Mouse (Mus musculus) neural tube, embryonic 11.5 days (tissue): Measurements from ENCODE around the gene Trim33. TPM values are rescaled to one million over a fixed set of nuclear protein-coding genes. Genes with fewer than 3 reads are reported as not detected.

Experiments
- ATAC-seq: fragments of 200-750 bp; cut with Nextera tagmentation; 2 replicates; pipeline ENCODE4 v1.8.0; 2017; ENCODE audit warnings: moderate number of reproducible peaks, mild to moderate bottlenecking, moderate TSS enrichment, moderate library complexity; ENCODE audit not compliant: insufficient read depth, low FRiP score, low TSS enrichment
- DNase-seq: peaks from one replicate; pipeline ENCODE4 v3.0.0-alpha.2; 2015; ENCODE audit warnings: low spot score
- H3K27ac ChIP-seq: fragments of 300-500 bp; sonication (generic); 2 replicates; pipeline ENCODE4 v1.5.1; 2014; ENCODE audit warnings: low read depth, mild to moderate bottlenecking, low read length
- H3K27me3 ChIP-seq: fragments of 300-500 bp; sonication (generic); 2 replicates; pipeline ENCODE4 v1.6.1; 2014; ENCODE audit warnings: mild to moderate bottlenecking, low read length, mixed read lengths; ENCODE audit not compliant: control insufficient read depth, insufficient read depth
- H3K36me3 ChIP-seq: fragments of 300-500 bp; sonication (generic); 2 replicates; pipeline ENCODE4 v1.6.1; 2014; ENCODE audit warnings: mild to moderate bottlenecking, low read length, moderate library complexity, mixed read lengths; ENCODE audit not compliant: control insufficient read depth, insufficient read depth
- H3K4me1 ChIP-seq: fragments of 300-500 bp; sonication (generic); 2 replicates; pipeline ENCODE4 v1.6.1; 2014; ENCODE audit warnings: low read length, mixed read lengths; ENCODE audit not compliant: control insufficient read depth, insufficient read depth
- H3K4me2 ChIP-seq: fragments of 300-500 bp; sonication (generic); 2 replicates; pipeline ENCODE4 v1.6.1; 2014; ENCODE audit warnings: low read depth, mild to moderate bottlenecking, moderate library complexity
- H3K4me3 ChIP-seq: fragments of 300-500 bp; sonication (generic); 2 replicates; pipeline ENCODE4 v1.5.1; 2014; ENCODE audit warnings: low read depth, low read length
- H3K9ac ChIP-seq: fragments of 300-500 bp; sonication (generic); 2 replicates; pipeline ENCODE4 v1.6.1; 2014; ENCODE audit warnings: mild to moderate bottlenecking, low read length
- H3K9me3 ChIP-seq: fragments of 300-500 bp; sonication (generic); 2 replicates; pipeline ENCODE4 v1.6.1; 2016; ENCODE audit warnings: low read length; ENCODE audit not compliant: control insufficient read depth
- WGBS: fragments of 180-500 bp; shearing (Covaris S2); extraction: QIAGEN DNeasy Blood & Tissue Kit; methylation state at CpG from one replicate; pipeline ENCODE4 v1.1.7; 2014; 5-methylcytosine and 5-hydroxymethylcytosine counted together
- polyA plus RNA-seq: library from polyadenylated mRNA; unstranded; fragments of >200 nt; fragmentation: Nextera tagmentation; extraction: Ambion mirVana; gene quantifications from 2 replicates; pipeline ENCODE4 v1.2.1, GENCODE M21; 2014

The Trim33 gene
- polyA plus RNA-seq, 1 experiment from 2014 or later: 23.0 TPM

GRCm38 (mm10) chr3:103335371-103335770, 56.3 kb downstream of the Trim33 start:
- ATAC-seq (no peak), DNase-seq (no peak)
- WGBS: 68% methylated on average over 1 of the region's 1 CpGs
- Histone ChIP-seq H3K4me2 (no peak overlapping the region), H3K9ac (no peak overlapping the region), H3K9me3 (no peaks in the 10 kb centered on the region), H3K36me3 (peaks cover 5% of the 10 kb centered on the region), H3K27ac (no peak overlapping the region), H3K27me3 (no peaks in the 10 kb centered on the region), H3K4me1 (no peaks in the 10 kb centered on the region), H3K4me3 (no peak overlapping the region)

- no peak for ATAC-seq
- WGBS: 98% methylated on average over 2 of the region's 2 CpGs
Observed at GRCm38 (mm10) chr3:103346658-103347057, 67.6 kb downstream of the Trim33 start.

GRCm38 (mm10) chr3:103353518-103353917, 74.4 kb downstream of the Trim33 start:
- no peak overlapping the region for H3K27ac ChIP-seq
- H3K27me3 ChIP-seq: no peaks in the 10 kb centered on the region
- H3K9me3 ChIP-seq: no peaks in the 10 kb centered on the region
- no peak overlapping the region for H3K9ac ChIP-seq
- H3K4me1 ChIP-seq: no peaks in the 10 kb centered on the region
- H3K4me2 ChIP-seq: no peak overlapping the region
- DNase-seq (no peak), ATAC-seq (no peak)
- 93% methylated on average over 5 of the region's 5 CpGs for WGBS
- no peaks in the 10 kb centered on the region; the same call in 1 of the 2 replicates for H3K36me3 ChIP-seq
- H3K4me3 ChIP-seq: no peak overlapping the region

More at GRCm38 (mm10) chr3:103346658-103347057, 67.6 kb downstream of the Trim33 start:
- Histone ChIP-seq H3K4me3 (no peak overlapping the region), H3K36me3 (peaks cover 4% of the 10 kb centered on the region; the same call in 1 of the 2 replicates), H3K27me3 (no peaks in the 10 kb centered on the region), H3K4me1 (no peaks in the 10 kb centered on the region), H3K27ac (no peak overlapping the region), H3K4me2 (no peak overlapping the region), H3K9ac (no peak overlapping the region), H3K9me3 (no peaks in the 10 kb centered on the region)
- DNase-seq: no peak

GRCm38 (mm10) chr3:103354041-103354440, 74.9 kb downstream of the Trim33 start:
- Histone ChIP-seq H3K27ac (no peak overlapping the region), H3K4me1 (no peaks in the 10 kb centered on the region), H3K36me3 (no peaks in the 10 kb centered on the region; the same call in 1 of the 2 replicates), H3K9me3 (no peaks in the 10 kb centered on the region), H3K4me3 (no peak overlapping the region), H3K9ac (no peak overlapping the region), H3K27me3 (no peaks in the 10 kb centered on the region), H3K4me2 (no peak overlapping the region)
- ATAC-seq (no peak), DNase-seq (no peak)
- 91% methylated on average over 2 of the region's 2 CpGs for WGBS

GRCm38 (mm10) chr3:103361150-103361549, 82.1 kb downstream of the Trim33 start:
- Histone ChIP-seq H3K9ac (no peak overlapping the region), H3K4me1 (no peaks in the 10 kb centered on the region), H3K4me3 (no peak overlapping the region), H3K9me3 (no peaks in the 10 kb centered on the region), H3K4me2 (no peak overlapping the region), H3K27me3 (no peaks in the 10 kb centered on the region), H3K36me3 (no peaks in the 10 kb centered on the region; the same call in 1 of the 2 replicates), H3K27ac (no peak overlapping the region)
- ATAC-seq (no peak), DNase-seq (no peak)
- 79% methylated on average over 7 of the region's 7 CpGs for WGBS

- no peaks in the 10 kb centered on the region for H3K4me1 ChIP-seq
- no peak overlapping the region for H3K27ac ChIP-seq
- no peak overlapping the region for H3K9ac ChIP-seq
- no peaks in the 10 kb centered on the region for H3K9me3 ChIP-seq
- no peak overlapping the region for H3K4me3 ChIP-seq
- no peak for DNase-seq
- WGBS: 88% methylated on average over 11 of the region's 11 CpGs
- H3K27me3 ChIP-seq: no peaks in the 10 kb centered on the region
- no peaks in the 10 kb centered on the region for H3K36me3 ChIP-seq
- ATAC-seq: no peak
- H3K4me2 ChIP-seq: no peak overlapping the region
Observed at GRCm38 (mm10) chr3:103364182-103364945, 85.3 kb downstream of the Trim33 start.

GRCm38 (mm10) chr3:103367176-103367970, 88.3 kb downstream of the Trim33 start:
- DNase-seq: no peak
- Histone ChIP-seq H3K9me3 (no peaks in the 10 kb centered on the region), H3K9ac (no peak overlapping the region), H3K4me1 (no peaks in the 10 kb centered on the region), H3K27ac (no peak overlapping the region), H3K36me3 (no peaks in the 10 kb centered on the region), H3K4me2 (no peak overlapping the region), H3K27me3 (no peaks in the 10 kb centered on the region), H3K4me3 (no peak overlapping the region)
- no peak for ATAC-seq
- 82% methylated on average over 11 of the region's 11 CpGs for WGBS

- Histone ChIP-seq H3K4me2 (no peak overlapping the region), H3K27me3 (no peaks in the 10 kb centered on the region), H3K27ac (no peak overlapping the region), H3K4me3 (no peak overlapping the region), H3K9me3 (no peaks in the 10 kb centered on the region), H3K4me1 (no peaks in the 10 kb centered on the region), H3K9ac (no peak overlapping the region), H3K36me3 (no peaks in the 10 kb centered on the region)
- ATAC-seq (no peak), DNase-seq (no peak)
- 91% methylated on average over 3 of the region's 3 CpGs for WGBS
Observed at GRCm38 (mm10) chr3:103368731-103369130, 89.6 kb downstream of the Trim33 start.
